Mouse (Mus musculus): Measurements from ENCODE around the gene Ern1.

DNA sequence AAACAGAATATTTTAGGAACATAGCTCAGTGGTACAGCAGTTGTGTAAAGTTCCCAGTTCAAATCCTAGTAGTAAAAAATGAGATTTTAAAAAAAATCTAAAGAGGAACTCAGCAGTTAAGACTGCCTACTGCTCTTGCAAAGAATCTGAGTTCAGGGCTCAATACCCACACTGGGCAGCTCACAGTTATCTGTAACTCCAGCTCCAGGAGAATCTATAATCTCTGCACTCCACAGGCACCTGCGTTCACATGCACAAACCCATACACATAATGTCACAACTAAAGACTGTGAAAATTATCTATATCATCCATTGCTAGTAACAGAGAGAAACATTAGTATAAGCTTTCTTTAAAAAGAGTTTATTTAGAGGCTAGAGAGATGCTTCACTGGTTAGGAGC, 27.0 kb downstream of the Ern1 start:
- TF ChIP-seq CTCF (IDR thresholded peaks at IDR 0.05; ENCODE audit: borderline replicate concordance, insufficient read depth, low read length) (no peak), POLR2A (IDR thresholded peaks at IDR 0.05; ENCODE audit: low read depth, low read length) (no peak)
